Mouse (Mus musculus) liver, adult 2 months (tissue): ENCODE measurements around the gene Rras. TPM values are rescaled to one million over a fixed set of nuclear protein-coding genes. Genes with fewer than 3 reads are reported as not detected.

Experiments
- DNase-seq: peaks from one replicate; pipeline ENCODE4 v3.0.0-alpha.2; 2011; ENCODE audit warnings: low read depth, low spot score; ENCODE audit errors: extremely low read depth
- H3K27ac ChIP-seq: fragments of 200-500 bp; replicated peaks from 2 replicates; pipeline ENCODE4 v1.5.1; 2012; ENCODE audit warnings: low read depth, mild to moderate bottlenecking, control low read depth, inconsistent platforms, low read length; ENCODE audit not compliant: insufficient read depth
- H3K27me3 ChIP-seq: fragments of 200-500 bp; 2 replicates; pipeline ENCODE4 v1.6.1; 2012; ENCODE audit warnings: mild to moderate bottlenecking, moderate library complexity, low read length, inconsistent platforms; ENCODE audit not compliant: control insufficient read depth, insufficient read depth
- H3K36me3 ChIP-seq: fragments of 200-500 bp; 2 replicates; pipeline ENCODE4 v1.6.1; 2012; ENCODE audit warnings: low read length, inconsistent platforms; ENCODE audit not compliant: control insufficient read depth, insufficient read depth
- H3K4me1 ChIP-seq: fragments of 200-500 bp; 2 replicates; pipeline ENCODE4 v1.6.1; 2011; ENCODE audit warnings: low read length; ENCODE audit not compliant: control insufficient read depth, insufficient read depth
- H3K4me3 ChIP-seq: fragments of 200-500 bp; 2 replicates; pipeline ENCODE4 v1.5.1; 2011; ENCODE audit warnings: low read depth, mild to moderate bottlenecking, control low read depth, low read length, moderate library complexity; ENCODE audit not compliant: insufficient read depth
- H3K79me2 ChIP-seq: fragments of 200-500 bp; 2 replicates; pipeline ENCODE4 v1.6.1; 2012; ENCODE audit warnings: inconsistent platforms, mild to moderate bottlenecking, low read length, moderate library complexity; ENCODE audit not compliant: control insufficient read depth, insufficient read depth
- H3K9ac ChIP-seq: fragments of 200-500 bp; 2 replicates; pipeline ENCODE4 v1.6.1; 2012; ENCODE audit warnings: low read depth, mild to moderate bottlenecking, control low read depth, inconsistent platforms, low read length
- CTCF ChIP-seq: fragments of 200-500 bp; IDR thresholded peaks from 2 replicates; pipeline ENCODE4 v1.5.1; 2011; ENCODE audit warnings: low read depth, low read length, control low read depth
- POLR2A ChIP-seq: fragments of 200-500 bp; IDR thresholded peaks from 2 replicates; pipeline ENCODE4 v1.6.1; 2011; ENCODE audit warnings: low read length, control low read depth; ENCODE audit not compliant: insufficient read depth; ENCODE audit errors: extremely low read depth
- WGBS: fragments of 180-500 bp; shearing (Covaris S2); methylation state at CpG from one replicate; pipeline ENCODE4 v1.1.7; 2018; 5-methylcytosine and 5-hydroxymethylcytosine counted together
- polyA plus RNA-seq: library from polyadenylated mRNA; depleted of rRNA; stranded (reverse); fragments of >200 nt; gene quantifications from 2 replicates; pipeline ENCODE4 v1.2.3, GENCODE M21; 2012
- total RNA-seq: library from RNA; depleted of rRNA; stranded (reverse); fragments of >200 nt; gene quantifications from 2 replicates; pipeline ENCODE4 v1.2.3, GENCODE M21; 2014

The Rras gene
- total and polyA plus RNA-seq, 2 experiments = 8.9 to 54.9 TPM

GRCm38 (mm10) chr7:45048923-45049657 is 31.3 kb downstream of the Rras start:
- Histone ChIP-seq H3K27me3 (no peaks in the 10 kb centered on the region), H3K9ac (no peak overlapping the region), H3K4me1 (peaks cover 7% of the 10 kb centered on the region), H3K4me3 (no peak overlapping the region), H3K27ac (no peak overlapping the region), H3K36me3 (0 out of 2 replicates have a peak, but pooled peaks cover 2% of the 10 kb centered on the region), H3K79me2 (peaks cover 11% of the 10 kb centered on the region)
- 94% methylated on average over 23 of the region's 23 CpGs for WGBS
- TF ChIP-seq CTCF = no peak
- TF ChIP-seq POLR2A = no peak
- DNase-seq = no peak

GRCm38 (mm10) chr7:45050945-45051600 is 33.3 kb downstream of the Rras start:
- no peak overlapping the region for H3K9ac ChIP-seq
- 51% methylated on average over 16 of the region's 16 CpGs for WGBS
- TF ChIP-seq CTCF (no peak), POLR2A (no peak)
- H3K4me1 ChIP-seq = peaks cover 10% of the 10 kb centered on the region
- no peaks in the 10 kb centered on the region for H3K27me3 ChIP-seq
- 0 out of 2 replicates have a peak, but pooled peaks cover 2% of the 10 kb centered on the region for H3K36me3 ChIP-seq
- no peak overlapping the region for H3K4me3 ChIP-seq
- DNase-seq = peak; percentile 38
- H3K27ac ChIP-seq = no peak overlapping the region
- H3K79me2 ChIP-seq = peaks cover 11% of the 10 kb centered on the region

- no peak for TF ChIP-seq POLR2A
- no peak for TF ChIP-seq CTCF
- 25% methylated on average over 13 of the region's 13 CpGs for WGBS
- H3K27me3 ChIP-seq = no peaks in the 10 kb centered on the region
- H3K9ac ChIP-seq = peak overlapping the region; percentile 95; the same call in 1 of the 2 replicates
- H3K4me3 ChIP-seq = peak overlapping the region; percentile 68; the same call in 1 of the 2 replicates
- no peak for DNase-seq
- peaks cover 10% of the 10 kb centered on the region for H3K4me1 ChIP-seq
- 0 out of 2 replicates have a peak, but pooled peaks cover 2% of the 10 kb centered on the region for H3K36me3 ChIP-seq
- peaks cover 11% of the 10 kb centered on the region; the same call in 1 of the 2 replicates for H3K79me2 ChIP-seq
- H3K27ac ChIP-seq = no peak overlapping the region
These were observed 33.8 kb downstream of the Rras start for GRCm38 (mm10) chr7:45051601-45051974.

GRCm38 (mm10) chr7:45052181-45052861 is 34.6 kb downstream of the Rras start:
- H3K36me3 ChIP-seq = 0 out of 2 replicates have a peak, but pooled peaks cover 2% of the 10 kb centered on the region
- peaks cover 11% of the 10 kb centered on the region; the same call in 1 of the 2 replicates for H3K79me2 ChIP-seq
- H3K27me3 ChIP-seq = no peaks in the 10 kb centered on the region
- H3K4me1 ChIP-seq = peaks cover 10% of the 10 kb centered on the region
- H3K27ac ChIP-seq = peak overlapping the region; percentile 18; the same call in 1 of the 2 replicates
- DNase-seq = peak; percentile 37
- TF ChIP-seq CTCF (no peak), POLR2A (no peak)
- H3K9ac ChIP-seq = peak overlapping the region; percentile 95
- H3K4me3 ChIP-seq = peak overlapping the region; percentile 68
- WGBS = 1% methylated on average over 38 of the region's 38 CpGs

DNA sequence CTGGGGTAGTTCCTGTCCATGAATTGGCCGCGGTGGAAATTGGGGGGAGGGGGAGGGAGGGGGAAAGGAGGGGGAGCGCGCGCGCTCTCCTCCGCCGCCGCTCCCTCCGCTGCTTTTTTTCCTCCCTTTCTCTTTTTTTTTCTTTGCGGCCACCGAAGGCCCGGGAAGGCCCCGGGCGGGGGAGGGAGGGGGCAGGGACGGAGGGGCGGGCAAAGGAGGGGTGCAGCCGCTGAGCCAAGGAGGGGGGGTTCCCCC is 35.0 kb downstream of the Rras start, which contains the start of gene Prr12:
Gene Prr12, minus strand, starts transcription at position 20 of the 255 bp plus-strand sequence.
- Histone ChIP-seq H3K4me1 (peaks cover 10% of the 10 kb centered on the region), H3K27ac (peak within 1 kb of the TSS; percentile 84), H3K9ac (peak within 1 kb of the TSS; percentile 95), H3K27me3 (no peaks in the 10 kb centered on the region), H3K79me2 (peaks cover 11% of the 10 kb centered on the region; the same call in 1 of the 2 replicates), H3K4me3 (peak within 1 kb of the TSS; percentile 68), H3K36me3 (0 out of 2 replicates have a peak, but pooled peaks cover 2% of the 10 kb centered on the region)
- 0% methylated on average over 8 of the region's 18 CpGs for WGBS
- TF ChIP-seq CTCF (no peak), POLR2A (no peak)
- DNase-seq = no peak
